Mouse (Mus musculus) liver, embryonic 12.5 days (tissue): ENCODE measurements around the gene Prdm1. TPM values are rescaled to one million over a fixed set of nuclear protein-coding genes. Genes with fewer than 3 reads are reported as not detected.

ENCODE experiments used
- ATAC-seq: fragments of 200-750 bp; cut with Nextera tagmentation; 2 replicates; pipeline ENCODE4 v1.8.0; 2017; ENCODE audit warnings: moderate number of reproducible peaks, mild to moderate bottlenecking, moderate library complexity
- H3K27ac ChIP-seq: fragments of 300-500 bp; sonication (generic); 2 replicates; pipeline ENCODE4 v1.5.1; 2016; ENCODE audit warnings: mild to moderate bottlenecking
- H3K27me3 ChIP-seq: fragments of 300-500 bp; sonication (generic); replicated peaks from 2 replicates; pipeline ENCODE4 v1.6.1; 2016; ENCODE audit warnings: mild to moderate bottlenecking, moderate library complexity
- H3K36me3 ChIP-seq: fragments of 300-500 bp; sonication (generic); 2 replicates; pipeline ENCODE4 v1.6.1; 2016; ENCODE audit warnings: mild to moderate bottlenecking, moderate library complexity
- H3K4me1 ChIP-seq: fragments of 300-500 bp; sonication (generic); 2 replicates; pipeline ENCODE4 v1.6.1; 2016
- H3K4me2 ChIP-seq: fragments of 300-500 bp; sonication (generic); 2 replicates; pipeline ENCODE4 v1.6.1; 2016; ENCODE audit warnings: mild to moderate bottlenecking, moderate library complexity
- H3K4me3 ChIP-seq: fragments of 300-500 bp; sonication (generic); 2 replicates; pipeline ENCODE4 v1.5.1; 2016; ENCODE audit warnings: mild to moderate bottlenecking, moderate library complexity
- H3K9ac ChIP-seq: fragments of 300-500 bp; sonication (generic); 2 replicates; pipeline ENCODE4 v1.6.1; 2016; ENCODE audit warnings: mild to moderate bottlenecking, moderate library complexity
- H3K9me3 ChIP-seq: fragments of 300-500 bp; sonication (generic); replicated peaks from 2 replicates; pipeline ENCODE4 v1.6.1; 2016; ENCODE audit warnings: mild to moderate bottlenecking, moderate library complexity
- WGBS: fragments of 180-500 bp; shearing (Covaris S2); methylation state at CpG from one replicate; pipeline ENCODE4 v1.1.7; 2016; ENCODE audit not compliant: insufficient replicate concordance; 5-methylcytosine and 5-hydroxymethylcytosine counted together
- polyA plus RNA-seq: library from polyadenylated mRNA; unstranded; fragments of >200 nt; fragmentation: Nextera tagmentation; extraction: Ambion mirVana; gene quantifications from 2 replicates; pipeline ENCODE4 v1.2.1, GENCODE M21; 2016

Gene Prdm1
- polyA plus RNA-seq, 1 experiment from 2014 or later, result 0.41 TPM

DNA sequence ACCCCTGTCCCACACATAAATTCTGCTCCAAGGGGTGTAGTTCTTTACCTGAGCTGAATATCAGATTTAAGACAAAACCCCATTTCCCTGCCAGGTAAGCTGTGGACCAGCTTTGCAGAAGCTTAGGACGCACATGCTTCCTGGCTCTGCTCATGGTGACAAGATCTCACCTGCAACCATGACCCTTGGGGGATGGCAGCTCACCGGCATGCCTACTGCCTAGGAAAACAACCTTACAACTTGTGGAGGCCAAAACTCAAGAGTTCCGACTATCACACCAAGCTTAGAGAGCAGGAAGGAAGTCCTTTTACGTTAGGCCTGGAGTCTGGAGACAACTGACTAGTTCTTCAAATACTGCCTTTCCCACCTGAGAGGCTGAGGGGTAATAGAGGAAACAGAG lies 64.4 kb downstream of the Prdm1 start:
- Histone ChIP-seq H3K4me2 (no peak overlapping the region), H3K27me3 (peaks cover 43% of the 10 kb centered on the region), H3K36me3 (no peaks in the 10 kb centered on the region), H3K4me1 (peaks cover 45% of the 10 kb centered on the region), H3K27ac (no peak overlapping the region), H3K9me3 (no peaks in the 10 kb centered on the region), H3K9ac (no peak overlapping the region), H3K4me3 (no peak overlapping the region)
- WGBS, result 39% methylated on average over 4 of the region's 4 CpGs
- ATAC-seq, result no peak

DNA sequence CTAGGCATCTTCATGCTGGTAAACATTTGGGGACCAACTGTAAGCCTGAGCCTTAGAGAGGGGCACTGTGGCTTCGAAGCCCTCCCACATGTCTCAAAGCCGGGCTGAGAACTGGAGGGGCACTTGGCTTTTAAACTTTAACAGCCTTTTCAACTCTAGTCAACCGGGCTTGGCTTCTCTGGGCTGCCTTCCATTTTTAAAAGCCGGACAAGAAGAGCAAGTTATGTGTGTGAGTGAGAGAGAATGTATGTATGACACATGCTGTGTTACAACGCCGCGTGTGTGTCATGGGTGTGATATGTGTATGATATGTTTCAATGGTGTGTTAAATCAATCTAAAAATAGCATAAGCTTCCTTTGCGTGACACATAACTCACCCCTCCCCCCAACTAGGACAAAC lies 66.0 kb downstream of the Prdm1 start:
- no peaks in the 10 kb centered on the region for H3K9me3 ChIP-seq
- ATAC-seq, result no peak
- WGBS, result 79% methylated on average over 8 of the region's 8 CpGs
- peaks cover 58% of the 10 kb centered on the region for H3K4me1 ChIP-seq
- no peaks in the 10 kb centered on the region for H3K36me3 ChIP-seq
- no peak overlapping the region for H3K27ac ChIP-seq
- H3K4me2 ChIP-seq, result no peak overlapping the region
- peaks cover 45% of the 10 kb centered on the region for H3K27me3 ChIP-seq
- H3K9ac ChIP-seq, result no peak overlapping the region
- no peak overlapping the region for H3K4me3 ChIP-seq

DNA sequence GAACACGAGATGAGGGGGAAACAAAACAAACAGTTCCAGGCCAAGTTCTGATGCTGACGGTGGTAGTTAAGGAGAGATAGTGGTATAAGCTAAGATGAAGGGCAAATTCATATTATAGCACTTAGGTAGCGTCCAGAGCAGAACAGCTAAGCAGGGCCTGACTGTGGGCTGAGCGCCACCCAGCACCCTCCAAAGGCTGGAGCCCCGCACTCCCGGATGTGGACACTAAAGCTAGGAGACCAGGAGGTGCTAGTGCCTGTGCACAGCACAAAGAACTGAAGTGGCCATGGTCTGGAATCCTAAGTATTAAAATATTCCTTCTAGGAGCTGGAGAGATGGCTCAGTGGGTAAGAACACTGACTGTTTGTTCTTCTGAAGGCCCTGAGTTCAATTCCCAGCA lies 67.2 kb downstream of the Prdm1 start:
- Histone ChIP-seq H3K9me3 (no peaks in the 10 kb centered on the region), H3K4me3 (no peak overlapping the region), H3K4me2 (no peak overlapping the region), H3K36me3 (no peaks in the 10 kb centered on the region), H3K4me1 (peaks cover 67% of the 10 kb centered on the region), H3K27ac (no peak overlapping the region), H3K27me3 (peaks cover 49% of the 10 kb centered on the region), H3K9ac (no peak overlapping the region)
- WGBS, result 78% methylated on average over 6 of the region's 6 CpGs
- no peak for ATAC-seq

DNA sequence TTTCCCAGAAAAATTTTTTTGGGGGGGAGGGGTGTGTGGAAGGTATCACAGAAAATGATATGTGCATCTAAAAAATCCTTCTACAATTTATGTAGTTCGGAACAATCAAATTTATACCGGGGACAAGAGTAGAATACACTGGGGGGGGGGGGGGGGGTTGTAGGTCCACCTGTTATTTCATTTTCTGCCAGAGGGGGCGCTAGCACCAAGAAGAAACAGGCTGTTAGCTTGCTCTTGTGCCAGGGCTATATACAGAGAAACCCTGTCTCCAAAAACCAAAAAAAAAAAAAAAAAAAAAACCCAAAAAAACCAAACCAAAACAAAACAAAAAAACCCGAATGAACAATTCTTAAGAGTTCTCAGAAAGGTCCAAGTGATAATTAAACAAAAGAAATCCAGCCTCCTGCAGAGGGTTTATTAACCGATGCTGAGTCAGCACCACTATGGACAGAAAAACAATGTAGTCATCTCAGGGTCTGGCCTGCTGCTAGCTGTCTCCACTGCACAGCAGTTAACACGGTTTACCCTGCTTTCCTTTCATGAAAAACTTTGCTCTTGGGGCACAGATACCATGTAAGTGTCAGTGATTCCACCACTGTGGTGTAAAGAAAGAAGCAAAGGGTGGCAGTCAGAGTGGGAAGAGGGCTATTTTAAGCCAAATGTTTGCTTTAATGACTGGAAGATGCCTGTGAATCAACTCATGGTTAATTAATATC lies 68.0 kb downstream of the Prdm1 start:
- no peak for ATAC-seq
- Histone ChIP-seq H3K4me3 (peak overlapping the region; percentile 66), H3K27me3 (peaks cover 50% of the 10 kb centered on the region)

DNA sequence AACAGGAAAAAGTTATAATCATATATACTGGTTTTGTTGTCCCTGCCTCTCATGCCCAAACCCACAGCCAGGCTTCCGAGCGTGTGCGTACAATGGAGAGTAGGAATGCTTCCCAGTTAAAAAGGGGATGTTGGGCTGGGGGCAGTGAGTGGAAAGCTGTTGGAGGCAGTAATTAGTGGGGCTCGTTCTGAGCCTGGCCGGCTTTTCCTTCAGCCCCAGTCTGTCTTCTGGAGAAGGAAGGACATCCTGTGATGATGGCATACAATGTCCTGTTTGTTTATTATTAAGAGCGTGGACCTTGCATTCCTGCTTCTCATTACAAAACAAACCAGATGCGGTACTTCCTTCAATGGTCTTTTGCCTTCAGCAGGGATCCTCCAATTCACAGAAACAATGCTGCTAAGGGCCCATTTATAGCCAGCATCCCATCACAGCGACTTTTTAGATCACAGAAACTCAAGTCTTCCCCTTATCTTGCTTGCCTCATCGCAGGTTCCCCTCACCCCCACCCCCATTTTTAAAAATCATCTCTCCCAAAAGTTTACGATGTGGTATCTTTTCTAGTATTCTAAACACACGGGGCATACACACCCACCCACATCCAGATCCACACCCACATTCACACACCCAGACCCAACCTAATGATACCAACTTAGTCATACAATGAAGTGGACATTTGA lies 68.8 kb downstream of the Prdm1 start:
- Histone ChIP-seq H3K4me1 (peaks cover 52% of the 10 kb centered on the region), H3K4me3 (peak overlapping the region; percentile 66), H3K4me2 (peak overlapping the region; percentile 92), H3K36me3 (no peaks in the 10 kb centered on the region), H3K9me3 (no peaks in the 10 kb centered on the region), H3K9ac (0 out of 2 replicates have a peak overlapping the region, but pooled peaks have one; percentile 66), H3K27ac (no peak overlapping the region), H3K27me3 (peaks cover 42% of the 10 kb centered on the region)
- 6% methylated on average over 11 of the region's 11 CpGs for WGBS
- ATAC-seq, result no peak

More for the DNA sequence above, 68.0 kb downstream of the Prdm1 start:
- Histone ChIP-seq H3K27ac (no peak overlapping the region), H3K9me3 (no peaks in the 10 kb centered on the region), H3K36me3 (no peaks in the 10 kb centered on the region), H3K9ac (no peak overlapping the region), H3K4me1 (peaks cover 60% of the 10 kb centered on the region), H3K4me2 (peak overlapping the region; percentile 92)
- WGBS, result 15% methylated on average over 6 of the region's 6 CpGs

DNA sequence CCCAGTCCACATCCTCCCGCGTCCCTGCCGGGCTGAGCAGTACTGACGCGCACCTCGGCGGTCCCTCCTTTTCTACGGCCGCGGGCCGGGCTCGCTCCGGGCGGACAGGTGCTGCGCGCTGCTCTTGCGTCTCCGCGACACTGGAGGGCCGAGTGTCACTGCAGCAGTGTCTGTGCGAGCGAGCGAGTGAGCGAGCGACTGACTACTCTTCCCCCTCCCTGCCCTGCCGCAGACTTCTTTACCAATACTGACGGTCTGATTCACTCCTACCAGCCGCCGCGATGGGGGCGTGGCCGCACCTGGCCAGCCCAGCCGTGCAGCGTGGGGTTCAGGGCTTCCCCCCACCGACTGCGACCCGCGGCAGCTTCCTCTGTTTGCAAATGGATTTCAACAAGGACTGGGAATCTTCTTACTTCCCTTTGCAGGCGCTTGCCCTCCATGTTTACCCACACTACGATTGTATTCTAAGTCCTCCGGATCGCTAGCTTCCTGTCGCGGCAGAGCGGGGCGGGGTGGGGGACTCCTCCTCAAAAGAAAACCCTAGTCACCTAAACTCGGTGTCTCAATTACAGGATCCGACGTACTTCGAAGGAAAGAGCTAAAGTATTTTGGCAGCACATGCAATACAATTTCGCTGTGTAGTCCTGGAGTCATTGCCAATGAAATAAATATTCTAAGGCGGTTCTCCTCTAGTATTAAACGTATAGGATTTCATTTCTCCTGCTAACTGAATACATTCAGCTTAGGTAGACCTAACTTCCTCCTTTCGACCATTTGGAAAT lies 69.6 kb downstream of the Prdm1 start:
- peak; percentile 92 for ATAC-seq
- Histone ChIP-seq H3K9ac (peak overlapping the region; percentile 66), H3K9me3 (no peaks in the 10 kb centered on the region), H3K36me3 (no peaks in the 10 kb centered on the region), H3K4me1 (peaks cover 45% of the 10 kb centered on the region), H3K27ac (no peak overlapping the region), H3K27me3 (peaks cover 35% of the 10 kb centered on the region), H3K4me2 (peak overlapping the region; percentile 92), H3K4me3 (peak overlapping the region; percentile 66)
- WGBS, result under 1% methylated on average over 54 of the region's 54 CpGs

DNA sequence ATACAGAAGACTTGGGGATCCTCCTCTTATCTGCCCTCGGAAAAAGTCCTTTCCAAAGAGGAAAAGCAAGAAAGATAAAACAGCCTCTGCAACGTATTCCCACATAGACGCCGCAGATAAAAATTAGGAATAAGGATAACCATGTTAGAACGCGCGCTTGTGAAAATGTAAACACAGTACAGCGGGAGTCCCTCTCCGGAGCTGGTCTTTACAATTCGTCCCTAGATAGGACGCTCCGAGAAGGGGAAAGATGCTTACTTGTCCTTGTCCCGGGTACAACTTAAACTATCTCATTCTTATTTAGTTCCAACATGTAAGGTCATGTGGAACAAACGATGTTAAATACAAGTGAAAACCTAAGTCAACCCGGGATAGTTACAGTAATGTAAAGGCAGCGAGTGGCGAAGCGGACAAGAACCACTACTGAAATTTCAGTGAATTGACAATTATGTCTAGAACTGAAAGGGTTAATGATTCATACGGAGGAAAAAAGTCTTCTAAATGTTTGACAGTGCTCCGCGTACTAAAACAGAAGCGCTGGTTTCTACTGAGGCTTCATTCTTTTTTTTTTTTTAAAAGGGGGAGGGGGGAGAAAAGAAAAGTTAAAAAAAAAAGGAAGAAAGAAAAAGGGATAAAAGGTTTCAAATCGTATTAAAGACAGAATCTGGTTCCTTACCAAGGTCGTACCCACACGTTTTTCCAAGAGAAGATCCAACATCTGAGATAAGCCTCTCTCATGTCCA lies 70.3 kb downstream of the Prdm1 start:
- H3K36me3 ChIP-seq, result no peaks in the 10 kb centered on the region
- H3K27me3 ChIP-seq, result peaks cover 34% of the 10 kb centered on the region
- peak overlapping the region; percentile 92 for H3K4me2 ChIP-seq
- H3K9ac ChIP-seq, result peak overlapping the region; percentile 66
- no peaks in the 10 kb centered on the region for H3K9me3 ChIP-seq
- no peak for ATAC-seq
- H3K27ac ChIP-seq, result no peak overlapping the region
- peaks cover 39% of the 10 kb centered on the region for H3K4me1 ChIP-seq
- H3K4me3 ChIP-seq, result peak overlapping the region; percentile 66
- WGBS, result under 1% methylated on average over 25 of the region's 25 CpGs

DNA sequence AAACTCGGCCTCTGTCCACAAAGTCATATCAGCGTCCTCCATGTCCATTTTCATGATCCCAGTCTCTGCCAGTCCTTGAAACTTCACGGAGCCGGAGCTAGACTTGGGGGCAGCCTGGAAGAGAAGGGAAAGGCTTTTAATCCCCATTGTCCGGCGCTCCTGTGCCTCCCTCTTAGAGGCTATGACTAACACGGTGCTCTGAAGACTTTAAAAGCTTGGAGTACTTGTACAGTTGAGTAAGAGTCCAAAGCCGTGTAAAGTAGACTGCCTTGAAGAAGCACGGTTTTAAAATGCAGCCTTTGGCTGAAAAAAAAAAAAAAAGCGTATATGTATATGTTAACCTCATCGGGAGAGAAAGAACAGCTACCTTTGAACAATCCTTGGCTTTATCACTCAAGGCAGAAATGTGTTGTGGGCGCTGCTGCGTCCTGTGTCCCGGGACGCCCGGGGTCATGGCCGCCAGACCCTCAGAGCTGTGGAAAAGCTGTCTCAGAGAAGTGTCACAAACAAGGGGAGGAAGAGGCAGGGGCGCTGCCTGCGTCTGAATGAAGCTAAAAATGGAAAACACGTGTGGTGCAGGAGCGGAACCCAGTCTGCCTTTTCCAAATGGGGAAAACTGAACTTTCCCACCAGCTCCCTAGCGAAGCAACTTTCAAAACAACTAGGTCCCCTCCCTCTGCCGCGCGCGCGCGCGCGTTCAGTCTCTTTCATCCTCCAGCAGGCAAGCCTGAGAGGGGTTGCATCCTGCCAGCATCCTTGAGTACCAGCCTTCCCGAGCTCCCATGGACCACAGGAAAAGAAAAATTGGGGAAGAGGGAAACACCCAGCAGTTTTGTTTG lies 71.3 kb downstream of the Prdm1 start:
- H3K9ac ChIP-seq, result peak overlapping the region; percentile 19; the same call in 1 of the 2 replicates
- H3K36me3 ChIP-seq, result no peaks in the 10 kb centered on the region
- WGBS, result 6% methylated on average over 31 of the region's 31 CpGs
- H3K4me3 ChIP-seq, result peak overlapping the region; percentile 66
- ATAC-seq, result no peak
- H3K9me3 ChIP-seq, result no peaks in the 10 kb centered on the region
- H3K4me1 ChIP-seq, result peaks cover 33% of the 10 kb centered on the region
- H3K4me2 ChIP-seq, result peak overlapping the region; percentile 92
- peaks cover 36% of the 10 kb centered on the region for H3K27me3 ChIP-seq
- H3K27ac ChIP-seq, result no peak overlapping the region

DNA sequence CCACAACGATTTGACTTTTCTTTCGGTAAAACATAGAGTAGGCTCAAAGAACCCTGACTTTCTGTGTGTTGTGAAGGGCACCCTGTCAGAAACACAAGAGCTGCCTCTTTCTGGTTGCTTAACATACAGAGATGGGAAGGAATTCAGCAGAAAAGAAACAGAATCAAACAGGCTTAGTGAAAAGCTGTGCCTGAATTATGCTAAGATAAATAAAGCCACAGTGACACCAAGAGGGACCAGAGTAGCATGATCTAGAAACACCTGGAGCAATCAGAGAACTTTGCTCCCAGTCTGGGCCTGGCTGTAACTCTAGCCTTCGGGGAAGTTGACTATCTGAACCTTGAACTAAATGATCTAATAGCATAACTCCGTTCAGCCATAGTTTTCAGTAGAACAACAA lies 73.5 kb downstream of the Prdm1 start:
- no peak overlapping the region for H3K9ac ChIP-seq
- WGBS, result 66% methylated on average over 4 of the region's 4 CpGs
- no peak overlapping the region for H3K4me2 ChIP-seq
- peaks cover 31% of the 10 kb centered on the region for H3K4me1 ChIP-seq
- H3K4me3 ChIP-seq, result no peak overlapping the region
- H3K9me3 ChIP-seq, result no peaks in the 10 kb centered on the region
- H3K27ac ChIP-seq, result no peak overlapping the region
- H3K27me3 ChIP-seq, result peaks cover 36% of the 10 kb centered on the region
- no peak for ATAC-seq
- no peaks in the 10 kb centered on the region for H3K36me3 ChIP-seq

DNA sequence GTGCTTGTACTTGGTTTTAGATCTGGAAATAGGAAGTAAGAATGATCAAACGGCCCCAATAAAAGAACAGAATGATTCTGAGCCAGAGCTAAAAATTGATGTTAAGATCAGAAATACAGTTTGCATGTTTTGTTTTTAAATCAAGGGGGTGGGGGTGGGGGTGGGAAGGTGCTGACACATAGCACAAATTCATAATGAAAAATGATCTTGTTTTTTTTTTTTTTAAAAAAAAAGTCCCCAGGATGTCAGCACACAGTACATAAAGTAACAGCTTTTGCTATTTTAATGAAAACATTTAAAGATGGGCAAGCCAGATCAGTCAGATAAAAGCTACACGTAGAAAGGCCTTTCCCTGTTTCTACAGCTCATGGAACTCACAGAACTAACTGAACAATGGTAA lies 74.2 kb downstream of the Prdm1 start:
- Histone ChIP-seq H3K9ac (no peak overlapping the region), H3K36me3 (no peaks in the 10 kb centered on the region), H3K4me3 (no peak overlapping the region), H3K4me2 (no peak overlapping the region), H3K4me1 (peaks cover 25% of the 10 kb centered on the region), H3K27me3 (peaks cover 30% of the 10 kb centered on the region), H3K9me3 (no peaks in the 10 kb centered on the region), H3K27ac (no peak overlapping the region)
- WGBS, result 50% methylated on average over 2 of the region's 2 CpGs
- no peak for ATAC-seq

DNA sequence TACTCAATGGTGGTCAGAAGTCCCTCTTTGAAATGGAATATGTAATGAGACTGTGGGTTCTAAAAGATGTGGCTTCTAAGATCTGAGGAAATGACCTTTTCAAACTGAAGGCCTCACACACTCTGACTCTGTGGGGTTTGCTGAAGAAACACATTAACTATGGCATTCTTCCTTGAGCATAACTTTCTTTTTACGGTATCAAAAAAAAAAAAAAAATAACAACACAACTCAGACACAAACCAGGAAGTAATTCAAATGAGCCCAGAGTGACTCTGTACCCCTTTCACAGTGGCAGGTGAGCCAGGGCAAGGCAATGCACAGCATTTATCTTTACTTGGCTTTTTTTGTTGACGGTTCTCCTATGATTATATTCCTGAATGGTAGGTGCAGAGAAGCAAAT lies 77.5 kb downstream of the Prdm1 start:
- 71% methylated on average over 2 of the region's 2 CpGs for WGBS

More for the DNA sequence above, 77.5 kb downstream of the Prdm1 start:
- Histone ChIP-seq H3K9ac (no peak overlapping the region), H3K27me3 (peaks cover 7% of the 10 kb centered on the region), H3K27ac (no peak overlapping the region), H3K36me3 (no peaks in the 10 kb centered on the region), H3K9me3 (no peaks in the 10 kb centered on the region), H3K4me1 (peaks cover 9% of the 10 kb centered on the region), H3K4me2 (no peak overlapping the region), H3K4me3 (no peak overlapping the region)
- ATAC-seq, result no peak
